Mouse (Mus musculus) liver, embryonic 12.5 days (tissue): ENCODE measurements around the gene Nol4l. TPM values are rescaled to one million over a fixed set of nuclear protein-coding genes. Genes with fewer than 3 reads are reported as not detected.

Source experiments
- ATAC-seq: fragments of 200-750 bp; cut with Nextera tagmentation; 2 replicates; pipeline ENCODE4 v1.8.0; 2017; ENCODE audit warnings: moderate number of reproducible peaks, mild to moderate bottlenecking, moderate library complexity
- H3K27ac ChIP-seq: fragments of 300-500 bp; sonication (generic); 2 replicates; pipeline ENCODE4 v1.5.1; 2016; ENCODE audit warnings: mild to moderate bottlenecking
- H3K27me3 ChIP-seq: fragments of 300-500 bp; sonication (generic); replicated peaks from 2 replicates; pipeline ENCODE4 v1.6.1; 2016; ENCODE audit warnings: mild to moderate bottlenecking, moderate library complexity
- H3K36me3 ChIP-seq: fragments of 300-500 bp; sonication (generic); 2 replicates; pipeline ENCODE4 v1.6.1; 2016; ENCODE audit warnings: mild to moderate bottlenecking, moderate library complexity
- H3K4me1 ChIP-seq: fragments of 300-500 bp; sonication (generic); 2 replicates; pipeline ENCODE4 v1.6.1; 2016
- H3K4me2 ChIP-seq: fragments of 300-500 bp; sonication (generic); 2 replicates; pipeline ENCODE4 v1.6.1; 2016; ENCODE audit warnings: mild to moderate bottlenecking, moderate library complexity
- H3K4me3 ChIP-seq: fragments of 300-500 bp; sonication (generic); 2 replicates; pipeline ENCODE4 v1.5.1; 2016; ENCODE audit warnings: mild to moderate bottlenecking, moderate library complexity
- H3K9ac ChIP-seq: fragments of 300-500 bp; sonication (generic); 2 replicates; pipeline ENCODE4 v1.6.1; 2016; ENCODE audit warnings: mild to moderate bottlenecking, moderate library complexity
- H3K9me3 ChIP-seq: fragments of 300-500 bp; sonication (generic); replicated peaks from 2 replicates; pipeline ENCODE4 v1.6.1; 2016; ENCODE audit warnings: mild to moderate bottlenecking, moderate library complexity
- WGBS: fragments of 180-500 bp; shearing (Covaris S2); methylation state at CpG from one replicate; pipeline ENCODE4 v1.1.7; 2016; ENCODE audit not compliant: insufficient replicate concordance; 5-methylcytosine and 5-hydroxymethylcytosine counted together
- polyA plus RNA-seq: library from polyadenylated mRNA; unstranded; fragments of >200 nt; fragmentation: Nextera tagmentation; extraction: Ambion mirVana; gene quantifications from 2 replicates; pipeline ENCODE4 v1.2.1, GENCODE M21; 2016

Gene Nol4l
- polyA plus RNA-seq, 1 experiment from 2014 or later, result 9.3 TPM

DNA sequence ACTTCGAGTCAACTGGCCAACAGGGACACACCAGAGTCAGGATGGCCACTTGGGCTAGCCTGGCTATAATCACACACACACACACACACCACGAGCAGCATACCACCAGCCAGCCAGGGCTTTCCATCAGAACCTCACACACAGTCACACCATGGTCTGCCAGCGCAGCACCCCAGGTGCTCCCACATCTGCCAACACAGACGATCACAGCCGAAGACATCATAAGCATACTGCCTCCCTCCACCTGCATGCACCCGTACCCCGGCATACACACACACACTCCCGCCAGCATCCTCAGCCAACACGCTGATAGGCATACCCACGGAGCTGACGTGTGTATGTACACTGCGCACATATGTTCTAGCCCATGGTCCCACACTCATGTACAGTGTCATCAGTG, 6.1 kb downstream of the Nol4l start:
- peaks cover 99% of the 10 kb centered on the region for H3K4me1 ChIP-seq
- H3K4me2 ChIP-seq, result no peak overlapping the region
- WGBS, result 81% methylated on average over 12 of the region's 12 CpGs
- peak overlapping the region; percentile 91; the same call in 1 of the 2 replicates for H3K27ac ChIP-seq
- H3K36me3 ChIP-seq, result peaks cover 5% of the 10 kb centered on the region; the same call in 1 of the 2 replicates
- no peak overlapping the region for H3K4me3 ChIP-seq
- no peak for ATAC-seq
- H3K9ac ChIP-seq, result peak overlapping the region; percentile 94; the same call in 1 of the 2 replicates
- no peaks in the 10 kb centered on the region for H3K27me3 ChIP-seq
- no peaks in the 10 kb centered on the region for H3K9me3 ChIP-seq

- Histone ChIP-seq H3K4me1 (peaks cover 100% of the 10 kb centered on the region), H3K4me3 (no peak overlapping the region), H3K36me3 (peaks cover 5% of the 10 kb centered on the region; the same call in 1 of the 2 replicates), H3K27me3 (no peaks in the 10 kb centered on the region), H3K9me3 (no peaks in the 10 kb centered on the region), H3K9ac (no peak overlapping the region), H3K27ac (peak overlapping the region; percentile 91), H3K4me2 (no peak overlapping the region)
- WGBS, result 62% methylated on average over 9 of the region's 9 CpGs
- ATAC-seq, result no peak
Measured at GRCm38 (mm10) chr2:153523143-153523542, 6.6 kb downstream of the Nol4l start.

- H3K4me2 ChIP-seq, result peak overlapping the region; percentile 21; the same call in 1 of the 2 replicates
Measured at GRCm38 (mm10) chr2:153522270-153522669, 7.5 kb downstream of the Nol4l start.

GRCm38 (mm10) chr2:153520057-153520456, 9.7 kb downstream of the Nol4l start:
- H3K36me3 ChIP-seq, result peaks cover 10% of the 10 kb centered on the region; the same call in 1 of the 2 replicates
- ATAC-seq, result peak; percentile 68
- peak overlapping the region; percentile 72 for H3K27ac ChIP-seq
- H3K9me3 ChIP-seq, result no peaks in the 10 kb centered on the region
- peaks cover 100% of the 10 kb centered on the region for H3K4me1 ChIP-seq
- peak overlapping the region; percentile 55 for H3K9ac ChIP-seq
- no peaks in the 10 kb centered on the region for H3K27me3 ChIP-seq
- H3K4me3 ChIP-seq, result no peak overlapping the region
- H3K4me2 ChIP-seq, result peak overlapping the region; percentile 50
- WGBS, result 41% methylated on average over 9 of the region's 9 CpGs

More at GRCm38 (mm10) chr2:153522270-153522669, 7.5 kb downstream of the Nol4l start:
- 39% methylated on average over 4 of the region's 4 CpGs for WGBS
- Histone ChIP-seq H3K27me3 (no peaks in the 10 kb centered on the region), H3K4me1 (peaks cover 100% of the 10 kb centered on the region), H3K27ac (peak overlapping the region; percentile 72), H3K9me3 (no peaks in the 10 kb centered on the region), H3K36me3 (peaks cover 5% of the 10 kb centered on the region; the same call in 1 of the 2 replicates), H3K4me3 (no peak overlapping the region), H3K9ac (peak overlapping the region; percentile 42; the same call in 1 of the 2 replicates)
- no peak for ATAC-seq

DNA sequence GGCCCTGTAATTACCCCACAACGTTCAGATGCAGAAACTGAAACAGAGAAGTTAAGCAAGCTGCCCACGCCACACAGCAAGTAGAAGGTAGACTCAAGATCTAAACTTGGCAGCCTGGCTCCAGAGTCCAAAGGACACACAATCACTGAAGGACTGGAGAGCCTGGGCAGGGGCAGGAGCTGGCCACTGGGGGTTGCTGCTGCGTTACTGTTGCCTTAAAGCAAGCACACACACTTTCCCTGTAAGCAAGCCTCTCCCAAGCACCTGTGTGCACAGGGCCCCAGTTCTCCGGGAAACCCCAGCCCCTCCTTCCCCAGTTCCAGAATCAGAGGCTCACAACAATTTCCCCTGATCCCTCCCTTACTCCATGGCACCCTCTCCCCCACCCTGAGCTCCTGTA, 12.8 kb downstream of the Nol4l start:
- peaks cover 92% of the 10 kb centered on the region for H3K4me1 ChIP-seq
- H3K9ac ChIP-seq, result 0 out of 2 replicates have a peak overlapping the region, but pooled peaks have one; percentile 15
- 0 out of 2 replicates have a peak, but pooled peaks have one; percentile 14 for ATAC-seq
- no peak overlapping the region for H3K4me3 ChIP-seq
- 0 out of 2 replicates have a peak, but pooled peaks cover 5% of the 10 kb centered on the region for H3K36me3 ChIP-seq
- H3K9me3 ChIP-seq, result no peaks in the 10 kb centered on the region
- WGBS, result 51% methylated on average over 4 of the region's 4 CpGs
- no peaks in the 10 kb centered on the region for H3K27me3 ChIP-seq
- H3K4me2 ChIP-seq, result no peak overlapping the region
- H3K27ac ChIP-seq, result peak overlapping the region; percentile 15; the same call in 1 of the 2 replicates

GRCm38 (mm10) chr2:153515582-153515981, 14.2 kb downstream of the Nol4l start:
- ATAC-seq, result no peak
- H3K9me3 ChIP-seq, result no peaks in the 10 kb centered on the region
- H3K4me3 ChIP-seq, result no peak overlapping the region
- WGBS, result 89% methylated on average over 6 of the region's 6 CpGs
- H3K36me3 ChIP-seq, result 0 out of 2 replicates have a peak, but pooled peaks cover 5% of the 10 kb centered on the region
- H3K4me2 ChIP-seq, result no peak overlapping the region
- no peaks in the 10 kb centered on the region for H3K27me3 ChIP-seq
- H3K9ac ChIP-seq, result no peak overlapping the region
- no peak overlapping the region; the same call in 1 of the 2 replicates for H3K27ac ChIP-seq
- H3K4me1 ChIP-seq, result peaks cover 92% of the 10 kb centered on the region

DNA sequence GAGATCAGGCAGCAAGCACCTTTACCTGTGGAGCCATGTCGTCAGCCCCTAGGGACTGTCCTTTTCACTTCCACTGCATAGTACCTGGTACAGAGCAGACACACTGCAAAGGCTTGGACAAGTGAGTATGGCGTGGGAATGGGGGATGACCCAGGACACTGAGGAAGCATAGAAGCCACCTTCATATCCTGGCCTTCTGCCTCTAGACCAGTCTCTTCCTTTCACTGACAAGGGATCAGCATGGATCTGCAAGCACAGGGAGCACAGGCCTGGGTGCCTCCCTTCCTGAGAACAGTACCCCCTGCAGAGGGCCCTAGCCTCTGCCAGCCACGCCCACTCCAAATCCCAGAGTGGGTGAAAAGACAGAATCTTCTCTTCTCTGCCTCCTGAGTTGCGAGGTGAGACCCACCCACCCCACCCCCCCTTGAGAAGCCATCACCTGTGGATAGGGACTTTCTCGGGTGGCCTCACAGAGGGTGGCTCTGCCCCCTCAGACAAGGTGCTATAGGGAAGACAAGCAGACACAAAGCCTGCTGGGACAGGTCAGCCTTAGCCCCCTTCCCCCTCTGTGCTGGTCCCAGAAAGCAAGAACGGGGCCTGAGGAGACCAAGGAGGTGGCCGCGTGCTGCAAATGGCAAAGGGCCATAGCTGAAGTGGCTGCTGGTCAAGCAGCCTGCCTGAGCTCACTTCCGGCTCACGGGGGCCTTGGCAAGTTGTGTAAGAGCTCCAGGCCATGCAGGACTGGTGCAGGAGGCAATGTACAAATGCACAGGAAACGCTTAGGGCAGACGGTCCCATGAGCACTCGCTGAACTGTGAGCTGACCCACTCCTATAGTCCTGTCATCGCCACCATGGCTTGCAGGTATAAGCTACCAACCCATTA, 15.0 kb downstream of the Nol4l start:
- H3K4me1 ChIP-seq, result peaks cover 92% of the 10 kb centered on the region

DNA sequence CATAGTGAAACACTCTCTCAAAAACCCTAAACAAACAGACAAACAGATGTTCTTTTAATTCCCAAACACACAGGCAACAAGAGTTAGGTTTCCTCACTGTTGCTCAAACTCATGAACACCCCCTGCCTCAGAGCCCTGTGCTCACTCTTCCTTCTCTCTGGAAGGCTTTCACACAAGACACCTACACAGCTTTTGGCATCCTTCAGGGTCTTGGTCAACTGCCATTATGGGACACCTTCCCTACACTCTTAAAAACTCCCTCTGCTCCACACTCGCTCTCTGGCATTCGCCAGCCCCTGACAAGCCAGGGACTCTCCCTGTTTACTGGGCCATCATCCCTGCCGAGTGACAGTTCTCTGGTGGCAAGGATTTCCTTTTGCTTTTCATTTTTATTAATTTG, 15.8 kb downstream of the Nol4l start:
- no peak overlapping the region for H3K4me3 ChIP-seq
- peaks cover 92% of the 10 kb centered on the region for H3K4me1 ChIP-seq
- 89% methylated on average over 3 of the region's 3 CpGs for WGBS
- H3K27ac ChIP-seq, result no peak overlapping the region
- H3K27me3 ChIP-seq, result no peaks in the 10 kb centered on the region
- no peak for ATAC-seq
- no peaks in the 10 kb centered on the region for H3K9me3 ChIP-seq
- 0 out of 2 replicates have a peak, but pooled peaks cover 5% of the 10 kb centered on the region for H3K36me3 ChIP-seq
- H3K9ac ChIP-seq, result no peak overlapping the region
- H3K4me2 ChIP-seq, result no peak overlapping the region

More for the DNA sequence above, 15.0 kb downstream of the Nol4l start:
- Histone ChIP-seq H3K9me3 (no peaks in the 10 kb centered on the region), H3K27ac (no peak overlapping the region), H3K9ac (no peak overlapping the region), H3K4me2 (no peak overlapping the region), H3K36me3 (0 out of 2 replicates have a peak, but pooled peaks cover 5% of the 10 kb centered on the region), H3K27me3 (no peaks in the 10 kb centered on the region), H3K4me3 (no peak overlapping the region)
- whole genome bisulfite sequencing, result 72% methylated on average over 14 of the region's 14 CpGs
- ATAC-seq, result no peak; the same call in 1 of the 2 replicates

GRCm38 (mm10) chr2:153512416-153513323, 17.1 kb downstream of the Nol4l start:
- ATAC-seq, result no peak
- peaks cover 91% of the 10 kb centered on the region for H3K4me1 ChIP-seq
- H3K9ac ChIP-seq, result no peak overlapping the region
- H3K36me3 ChIP-seq, result 0 out of 2 replicates have a peak, but pooled peaks cover 5% of the 10 kb centered on the region
- no peaks in the 10 kb centered on the region for H3K9me3 ChIP-seq
- no peak overlapping the region for H3K4me2 ChIP-seq
- no peak overlapping the region for H3K4me3 ChIP-seq
- WGBS, result 81% methylated on average over 14 of the region's 14 CpGs
- H3K27ac ChIP-seq, result peak overlapping the region; percentile 38
- no peaks in the 10 kb centered on the region for H3K27me3 ChIP-seq

GRCm38 (mm10) chr2:153511562-153511961, 18.2 kb downstream of the Nol4l start:
- no peaks in the 10 kb centered on the region for H3K27me3 ChIP-seq
- H3K36me3 ChIP-seq, result 0 out of 2 replicates have a peak, but pooled peaks cover 5% of the 10 kb centered on the region
- no peak overlapping the region for H3K4me2 ChIP-seq
- H3K9ac ChIP-seq, result no peak overlapping the region
- H3K27ac ChIP-seq, result no peak overlapping the region
- 83% methylated on average over 6 of the region's 6 CpGs for WGBS
- no peak overlapping the region for H3K4me3 ChIP-seq
- ATAC-seq, result no peak
- peaks cover 88% of the 10 kb centered on the region for H3K4me1 ChIP-seq
- H3K9me3 ChIP-seq, result no peaks in the 10 kb centered on the region

DNA sequence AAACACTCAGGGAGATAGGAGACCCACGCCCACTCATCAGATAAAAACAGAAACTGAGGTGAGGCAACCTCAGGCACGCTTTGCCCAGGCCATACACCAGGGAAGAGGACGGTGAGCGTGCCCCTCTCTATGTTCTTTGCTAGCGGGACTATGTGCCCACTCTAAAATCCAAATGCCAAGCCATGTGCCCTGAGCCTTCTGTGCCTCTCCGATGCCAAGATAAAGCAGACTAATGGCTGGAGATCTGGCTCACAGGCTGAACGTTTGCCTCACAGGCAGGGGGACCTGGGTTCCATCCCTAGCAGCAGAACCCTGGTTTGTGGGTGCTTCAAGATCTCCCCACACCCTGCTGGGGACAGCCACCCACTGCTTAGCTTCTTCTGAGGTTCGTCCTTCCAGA, 19.6 kb downstream of the Nol4l start:
- 55% methylated on average over 8 of the region's 8 CpGs for WGBS
- Histone ChIP-seq H3K9me3 (no peaks in the 10 kb centered on the region), H3K4me2 (peak overlapping the region; percentile 33), H3K9ac (peak overlapping the region; percentile 42), H3K36me3 (no peaks in the 10 kb centered on the region), H3K27me3 (no peaks in the 10 kb centered on the region), H3K27ac (peak overlapping the region; percentile 46; the same call in 1 of the 2 replicates), H3K4me1 (peaks cover 88% of the 10 kb centered on the region), H3K4me3 (no peak overlapping the region)
- no peak for ATAC-seq
